Mouse (Mus musculus) liver, embryonic 16.5 days (tissue): Measurements from ENCODE around the gene Dmrtc1b. TPM values are rescaled to one million over a fixed set of nuclear protein-coding genes. Genes with fewer than 3 reads are reported as not detected.
"Not testable (repeated sequence)": the region's sequence is repeated elsewhere in the genome, so short reads cannot be mapped to it uniquely, and the experiment has no call there.

Experiments
- ATAC-seq: fragments of 200-750 bp; cut with Nextera tagmentation; 2 replicates; pipeline ENCODE4 v1.8.0; 2017; ENCODE audit warnings: low read depth, mild to moderate bottlenecking, moderate number of reproducible peaks, moderate library complexity
- H3K27ac ChIP-seq: fragments of 300-500 bp; sonication (generic); 2 replicates; pipeline ENCODE4 v1.5.1; 2014; ENCODE audit warnings: mild to moderate bottlenecking, low read length
- H3K27me3 ChIP-seq: fragments of 300-500 bp; sonication (generic); 2 replicates; pipeline ENCODE4 v1.6.1; 2014; ENCODE audit warnings: low read depth, low read length, mixed read lengths; ENCODE audit not compliant: control insufficient read depth, insufficient read depth
- H3K36me3 ChIP-seq: fragments of 300-500 bp; sonication (generic); 2 replicates; pipeline ENCODE4 v1.6.1; 2014; ENCODE audit warnings: mild to moderate bottlenecking; ENCODE audit not compliant: control insufficient read depth, insufficient read depth
- H3K4me1 ChIP-seq: fragments of 300-500 bp; sonication (generic); 2 replicates; pipeline ENCODE4 v1.6.1; 2014; ENCODE audit warnings: low read depth, low read length, mixed read lengths; ENCODE audit not compliant: control insufficient read depth
- H3K4me2 ChIP-seq: fragments of 300-500 bp; sonication (generic); 2 replicates; pipeline ENCODE4 v1.6.1; 2014; ENCODE audit warnings: low read depth, low read length, mixed read lengths
- H3K4me3 ChIP-seq: fragments of 300-500 bp; sonication (generic); 2 replicates; pipeline ENCODE4 v1.5.1; 2014; ENCODE audit warnings: low read depth, mild to moderate bottlenecking, low read length
- H3K9ac ChIP-seq: fragments of 300-500 bp; sonication (generic); 2 replicates; pipeline ENCODE4 v1.6.1; 2014; ENCODE audit warnings: low read depth, low read length
- H3K9me3 ChIP-seq: fragments of 300-500 bp; sonication (generic); replicated peaks from 2 replicates; pipeline ENCODE4 v1.6.1; 2016; ENCODE audit warnings: low read length; ENCODE audit not compliant: control insufficient read depth
- WGBS: fragments of 180-500 bp; shearing (Covaris S2); extraction: QIAGEN DNeasy Blood & Tissue Kit; methylation state at CpG from one replicate; pipeline ENCODE4 v1.1.7; 2014; ENCODE audit not compliant: insufficient replicate concordance; 5-methylcytosine and 5-hydroxymethylcytosine counted together
- polyA plus RNA-seq: library from polyadenylated mRNA; unstranded; fragments of >200 nt; fragmentation: Nextera tagmentation; extraction: Ambion mirVana; gene quantifications from 2 replicates; pipeline ENCODE4 v1.2.1, GENCODE M21; 2015

Dmrtc1b gene
- polyA plus RNA-seq, result not detected in 2 replicates

DNA sequence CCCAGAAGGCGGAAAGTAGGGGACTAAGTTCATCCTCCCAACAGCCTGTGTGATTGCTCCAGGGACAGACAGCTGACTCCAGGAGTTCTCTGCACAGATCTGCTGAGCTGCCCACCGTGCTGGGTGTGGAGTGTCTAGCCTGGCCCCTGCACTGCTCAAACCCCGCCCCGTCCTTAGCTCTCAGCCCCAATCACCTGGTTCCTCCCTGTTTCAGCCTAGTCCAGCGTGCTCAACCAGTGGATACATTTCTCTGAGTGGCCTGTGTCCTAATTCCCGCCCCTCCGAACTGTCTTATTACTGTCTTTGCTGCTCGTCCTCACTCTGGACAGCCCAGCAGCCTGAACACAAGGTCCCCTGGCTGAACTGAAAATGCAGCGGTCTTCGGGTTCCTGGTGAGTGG lies at the start of gene Dmrtc1b, which contains the start of gene Gm9112:
Gene Dmrtc1b, plus strand, starts transcription at position 331 of the 400 bp plus-strand sequence.
Gene Gm9112, minus strand, starts transcription at position 101 of the 400 bp plus-strand sequence.
- not testable (repeated sequence) for H3K4me1 ChIP-seq, H3K4me2 ChIP-seq, H3K36me3 ChIP-seq, H3K4me3 ChIP-seq, H3K9me3 ChIP-seq, H3K27me3 ChIP-seq, ATAC-seq, H3K9ac ChIP-seq, H3K27ac ChIP-seq
- WGBS, result 62% methylated on average over 7 of the region's 10 CpGs

DNA sequence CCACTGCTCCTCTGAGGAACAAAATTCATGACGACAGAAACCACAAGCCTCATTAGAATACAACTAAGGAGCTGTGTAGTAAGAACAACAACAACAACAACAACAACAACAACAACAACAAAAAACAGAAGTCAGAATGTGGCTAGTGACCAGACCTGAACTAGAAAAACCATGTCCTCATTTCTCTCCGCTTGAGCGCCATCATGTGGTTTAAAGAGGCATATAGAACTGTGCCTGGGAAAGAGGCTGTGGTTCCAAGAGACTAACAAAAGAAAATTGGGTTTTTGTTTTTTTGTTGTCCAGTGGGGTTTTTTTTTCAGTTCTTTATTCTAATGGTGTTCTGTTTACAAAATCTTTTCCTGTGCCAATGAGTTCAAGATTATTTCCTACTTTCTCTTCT lies 47.0 kb upstream of the Dmrtc1b start:
- no peaks in the 10 kb centered on the region for H3K9me3 ChIP-seq
- ATAC-seq, result no peak
- no peak overlapping the region for H3K9ac ChIP-seq
- no peak overlapping the region for H3K27ac ChIP-seq
- H3K4me3 ChIP-seq, result no peak overlapping the region
- 22% methylated on average over 3 of the region's 3 CpGs for WGBS
- H3K4me1 ChIP-seq, result no peaks in the 10 kb centered on the region
- no peaks in the 10 kb centered on the region for H3K27me3 ChIP-seq
- no peak overlapping the region for H3K4me2 ChIP-seq
- no peaks in the 10 kb centered on the region for H3K36me3 ChIP-seq

DNA sequence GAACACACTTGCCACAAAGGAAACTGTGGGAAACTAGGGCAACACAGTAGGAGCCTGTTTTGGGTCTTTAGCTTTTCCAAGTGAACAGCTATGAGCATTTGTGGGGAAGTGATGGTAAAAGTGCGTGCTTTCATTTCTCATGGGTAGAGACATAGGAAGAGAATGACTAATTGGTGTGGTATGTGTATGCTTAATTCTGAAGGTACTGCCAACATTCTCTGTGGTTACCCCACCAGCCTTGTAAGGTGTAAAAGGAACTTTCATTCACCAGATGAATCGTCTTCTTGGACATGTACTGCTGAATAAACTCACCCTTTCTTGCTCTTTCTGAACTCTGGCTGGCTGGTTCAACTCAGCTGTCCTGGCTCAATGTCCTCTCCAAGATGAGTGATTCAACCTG lies 41.0 kb upstream of the Dmrtc1b start:
- ATAC-seq, result no peak
- no peak overlapping the region for H3K4me3 ChIP-seq
- no peaks in the 10 kb centered on the region for H3K4me1 ChIP-seq
- H3K27me3 ChIP-seq, result no peaks in the 10 kb centered on the region
- H3K4me2 ChIP-seq, result no peak overlapping the region
- no peaks in the 10 kb centered on the region for H3K9me3 ChIP-seq
- no peak overlapping the region for H3K27ac ChIP-seq
- WGBS, result 36% methylated on average over 2 of the region's 2 CpGs
- no peak overlapping the region for H3K9ac ChIP-seq
- H3K36me3 ChIP-seq, result no peaks in the 10 kb centered on the region

DNA sequence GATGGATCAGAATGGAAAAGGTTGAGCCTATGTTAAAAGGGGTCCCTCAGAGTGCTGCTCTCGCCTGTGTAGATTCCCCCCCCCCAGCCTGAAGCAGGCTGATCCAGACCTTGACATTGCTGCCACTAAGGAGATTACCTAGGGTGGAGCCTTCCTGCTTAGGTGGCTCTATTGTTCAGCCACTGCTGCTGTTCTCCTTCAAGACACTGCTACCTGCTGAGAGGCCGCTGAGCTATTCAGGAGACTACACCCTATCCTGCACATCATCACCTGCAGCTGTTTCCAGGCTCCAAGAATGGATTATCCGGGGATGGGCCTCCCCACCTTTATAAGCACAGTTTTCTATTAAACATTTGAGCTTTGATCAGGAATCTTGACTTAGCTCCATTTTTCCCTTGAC lies 23.0 kb upstream of the Dmrtc1b start:
- H3K27ac ChIP-seq, H3K36me3 ChIP-seq, ATAC-seq, H3K9ac ChIP-seq, H3K4me2 ChIP-seq, H3K27me3 ChIP-seq, H3K9me3 ChIP-seq, H3K4me3 ChIP-seq, H3K4me1 ChIP-seq: not testable (repeated sequence)
- 50% methylated on average over 3 of the region's 3 CpGs for WGBS

DNA sequence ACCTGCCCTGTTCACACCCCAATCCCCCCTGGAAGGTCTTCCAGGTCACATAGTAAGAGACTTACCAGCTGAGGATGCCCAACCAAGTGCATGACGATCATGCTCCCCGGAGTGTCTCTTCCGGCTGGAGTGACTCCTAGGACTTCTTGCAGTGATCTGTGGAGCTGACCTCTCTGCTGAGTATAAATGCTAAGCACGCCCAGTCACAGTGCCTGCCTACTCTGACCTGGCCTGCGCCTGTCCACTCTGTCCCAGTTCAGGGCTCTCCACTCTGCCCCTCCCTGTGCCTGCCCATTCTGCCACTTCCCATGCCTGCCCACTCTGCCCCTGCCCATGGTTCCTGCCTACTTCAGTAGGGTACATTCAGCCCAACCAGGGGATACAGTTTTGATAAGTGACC lies 20.8 kb upstream of the Dmrtc1b start, which contains the start of gene Gm3880:
Gene Gm3880, minus strand, starts transcription at position 101 of the 400 bp plus-strand sequence.
- 70% methylated on average over 4 of the region's 5 CpGs for WGBS
- H3K27me3 ChIP-seq, H3K4me3 ChIP-seq, H3K9ac ChIP-seq, ATAC-seq, H3K4me2 ChIP-seq, H3K4me1 ChIP-seq, H3K27ac ChIP-seq, H3K36me3 ChIP-seq, H3K9me3 ChIP-seq: not testable (repeated sequence)

DNA sequence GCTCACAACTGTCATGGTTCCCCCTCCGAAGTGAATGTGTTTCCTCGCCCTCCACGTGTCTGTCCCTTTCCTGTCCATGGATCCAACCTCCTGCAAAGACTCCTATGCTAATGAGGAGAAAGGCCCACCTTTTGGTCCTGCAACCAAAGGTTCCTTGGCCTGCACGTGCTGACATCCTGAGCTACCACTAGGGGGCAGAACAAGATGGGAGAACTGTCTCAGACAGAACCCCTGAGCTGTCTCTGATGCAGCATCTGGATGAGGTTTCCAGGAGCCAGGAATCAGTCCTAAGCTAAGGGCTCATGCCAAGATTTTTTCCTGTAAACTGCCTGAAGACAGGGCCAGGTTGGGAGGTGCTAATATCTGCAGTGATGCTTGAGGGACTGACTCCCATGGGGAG lies 18.4 kb upstream of the Dmrtc1b start:
- H3K4me3 ChIP-seq, ATAC-seq, H3K9ac ChIP-seq, H3K4me1 ChIP-seq, H3K4me2 ChIP-seq, H3K27me3 ChIP-seq, H3K36me3 ChIP-seq, H3K9me3 ChIP-seq, H3K27ac ChIP-seq: not testable (repeated sequence)
- WGBS, result 14% methylated on average over 3 of the region's 4 CpGs

DNA sequence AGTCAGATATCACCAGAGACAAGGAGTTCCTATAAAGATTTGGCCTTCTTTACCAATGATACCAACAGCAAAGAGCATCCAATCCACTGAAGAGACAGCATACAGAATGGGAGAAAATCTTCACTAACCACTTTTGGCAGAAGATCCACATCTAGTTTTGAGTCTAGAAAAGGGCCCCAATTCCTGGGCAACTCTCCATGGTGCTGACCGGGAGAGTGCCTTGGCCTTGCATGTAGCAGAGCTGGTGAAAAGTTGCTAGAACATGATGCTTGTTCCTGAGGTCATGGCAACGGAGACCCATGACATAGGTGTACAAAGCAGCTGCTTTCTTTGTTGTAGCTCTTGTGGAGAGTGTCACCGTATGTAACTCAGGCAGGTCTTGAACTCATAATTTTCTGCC lies 7.0 kb upstream of the Dmrtc1b start:
- not testable (repeated sequence) for H3K27ac ChIP-seq, H3K27me3 ChIP-seq, H3K4me1 ChIP-seq, H3K9me3 ChIP-seq, H3K4me3 ChIP-seq, H3K9ac ChIP-seq, H3K4me2 ChIP-seq, ATAC-seq, H3K36me3 ChIP-seq
- 61% methylated on average over 3 of the region's 3 CpGs for WGBS

DNA sequence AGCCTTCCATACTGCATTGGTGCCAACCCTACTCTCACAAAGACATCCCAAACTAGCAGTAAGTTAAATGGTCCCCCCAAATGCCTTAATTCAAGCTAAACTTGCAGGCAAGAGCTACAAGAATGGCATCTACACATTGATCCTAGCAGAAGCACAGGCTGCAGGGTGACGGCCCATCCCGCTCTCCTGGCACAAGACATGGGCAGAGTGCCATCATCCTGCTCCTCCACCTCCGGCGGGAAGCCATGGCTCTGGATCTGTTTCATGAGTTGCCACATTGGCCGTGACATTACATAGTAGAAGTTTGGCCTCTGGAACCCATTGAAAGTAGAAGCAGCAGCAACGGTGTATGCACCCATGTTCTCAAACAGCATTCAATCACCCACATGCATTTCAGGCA lies 16.6 kb downstream of the Dmrtc1b start:
- not testable (repeated sequence) for ATAC-seq, H3K27me3 ChIP-seq, H3K4me1 ChIP-seq, H3K4me2 ChIP-seq, H3K4me3 ChIP-seq, H3K9me3 ChIP-seq, H3K27ac ChIP-seq, H3K9ac ChIP-seq, H3K36me3 ChIP-seq
- 82% methylated on average over 6 of the region's 6 CpGs for WGBS
